Mouse (Mus musculus): ENCODE measurements around the gene Mmp25. TPM values are rescaled to one million over a fixed set of nuclear protein-coding genes. Genes with fewer than 3 reads are reported as not detected.

Mmp25 gene
- polyA plus RNA-seq, 1 experiment = not detected

- no peak overlapping the region for H3K4me3 ChIP-seq
- H3K36me3 ChIP-seq (ENCODE audit: control insufficient read depth, insufficient read depth) = no peaks in the 10 kb centered on the region
- H3K79me2 ChIP-seq (ENCODE audit: control insufficient read depth, insufficient read depth) = no peaks in the 10 kb centered on the region
- no peak for TF ChIP-seq TCF3 (IDR thresholded peaks at IDR 0.05; ENCODE audit: insufficient read length, low read depth)
- TF ChIP-seq MYOG (IDR thresholded peaks at IDR 0.05; ENCODE audit: control insufficient read depth in 1 of 3, insufficient read depth in 1 of 3, insufficient read length in 2 of 3, low read depth in 2 of 3) = no peak
- no peak for TF ChIP-seq SRF (IDR thresholded peaks at IDR 0.05; ENCODE audit: control insufficient read depth, insufficient read length, low read depth)
- TF ChIP-seq POLR2AphosphoS2 (IDR thresholded peaks at IDR 0.05; ENCODE audit: insufficient read length, low read depth) = no peak
- TF ChIP-seq REST (IDR thresholded peaks at IDR 0.05; ENCODE audit: insufficient read depth, insufficient read length) = no peak
- no peak for TF ChIP-seq MAX (IDR thresholded peaks at IDR 0.05; ENCODE audit: low read depth)
- no peak for TF ChIP-seq CEBPB (IDR thresholded peaks at IDR 0.05; ENCODE audit: insufficient read depth, poor library complexity, severe bottlenecking)
- peaks cover 29% of the 10 kb centered on the region for H3K27me3 ChIP-seq (ENCODE audit: control insufficient read depth, insufficient read depth, insufficient read length)
- H3K4me2 ChIP-seq (ENCODE audit: low read depth) = no peak overlapping the region
- no peak overlapping the region for H3ac ChIP-seq (ENCODE audit: control insufficient read depth, insufficient read length)
Observed at GRCm38 (mm10) chr17:23627813-23628212, 17.3 kb downstream of the Mmp25 start.

GRCm38 (mm10) chr17:23620351-23620750 is 24.7 kb downstream of the Mmp25 start:
- Histone ChIP-seq H3K27me3 (ENCODE audit: control insufficient read depth, insufficient read depth, insufficient read length) (peaks cover 56% of the 10 kb centered on the region), H3ac (ENCODE audit: control insufficient read depth, insufficient read length) (no peak overlapping the region), H3K4me3 (no peak overlapping the region), H3K79me2 (ENCODE audit: control insufficient read depth, insufficient read depth) (no peaks in the 10 kb centered on the region), H3K36me3 (ENCODE audit: control insufficient read depth, insufficient read depth) (no peaks in the 10 kb centered on the region), H3K4me2 (ENCODE audit: low read depth) (no peak overlapping the region)
- no peak for TF ChIP-seq POLR2A (IDR thresholded peaks at IDR 0.05; ENCODE audit: insufficient read length, low read depth)
- no peak for TF ChIP-seq POLR2AphosphoS2 (IDR thresholded peaks at IDR 0.05; ENCODE audit: insufficient read length, low read depth)
- TF ChIP-seq CEBPB (IDR thresholded peaks at IDR 0.05; ENCODE audit: insufficient read depth, poor library complexity, severe bottlenecking) = no peak
- TF ChIP-seq SRF (IDR thresholded peaks at IDR 0.05; ENCODE audit: control insufficient read depth, insufficient read length, low read depth) = no peak
- no peak for TF ChIP-seq MYOD1 (IDR thresholded peaks at IDR 0.05; ENCODE audit: control insufficient read depth in 1 of 3, insufficient read length in 2 of 3, low read depth in 2 of 3)
- TF ChIP-seq E2F4 (IDR thresholded peaks at IDR 0.05; ENCODE audit: insufficient read depth) = no peak
- TF ChIP-seq USF1 (IDR thresholded peaks at IDR 0.05; ENCODE audit: low read depth) = no peak
- TF ChIP-seq REST (IDR thresholded peaks at IDR 0.05; ENCODE audit: insufficient read depth, insufficient read length) = no peak
- TF ChIP-seq MYOG (IDR thresholded peaks at IDR 0.05; ENCODE audit: control insufficient read depth in 1 of 3, insufficient read depth in 1 of 3, insufficient read length in 2 of 3, low read depth in 2 of 3) = no peak
- TF ChIP-seq TCF3 (IDR thresholded peaks at IDR 0.05; ENCODE audit: insufficient read length, low read depth) = no peak
- TF ChIP-seq MAX (IDR thresholded peaks at IDR 0.05; ENCODE audit: low read depth) = no peak
- no peak for TF ChIP-seq TCF12 (IDR thresholded peaks at IDR 0.05; ENCODE audit: insufficient read depth, poor library complexity, severe bottlenecking)

GRCm38 (mm10) chr17:23617087-23617486 is 28.0 kb downstream of the Mmp25 start:
- no peaks in the 10 kb centered on the region for H3K36me3 ChIP-seq (ENCODE audit: control insufficient read depth, insufficient read depth)
- no peak overlapping the region for H3ac ChIP-seq (ENCODE audit: control insufficient read depth, insufficient read length)
- no peak overlapping the region for H3K4me3 ChIP-seq
- H3K27me3 ChIP-seq (ENCODE audit: control insufficient read depth, insufficient read depth, insufficient read length) = peaks cover 40% of the 10 kb centered on the region
- H3K79me2 ChIP-seq (ENCODE audit: control insufficient read depth, insufficient read depth) = no peaks in the 10 kb centered on the region
- no peak overlapping the region for H3K4me2 ChIP-seq (ENCODE audit: low read depth)
- no peak for TF ChIP-seq MYOG (IDR thresholded peaks at IDR 0.05; ENCODE audit: control insufficient read depth in 1 of 3, insufficient read depth in 1 of 3, insufficient read length in 2 of 3, low read depth in 2 of 3)
- TF ChIP-seq MYOD1 (IDR thresholded peaks at IDR 0.05; ENCODE audit: control insufficient read depth in 1 of 3, insufficient read length in 2 of 3, low read depth in 2 of 3) = no peak
- TF ChIP-seq TCF3 (IDR thresholded peaks at IDR 0.05; ENCODE audit: insufficient read length, low read depth) = no peak

GRCm38 (mm10) chr17:23610361-23610800 is 34.7 kb downstream of the Mmp25 start:
- H3K27me3 ChIP-seq (ENCODE audit: control insufficient read depth, insufficient read depth, insufficient read length) = peaks cover 15% of the 10 kb centered on the region
- TF ChIP-seq SRF (IDR thresholded peaks at IDR 0.05; ENCODE audit: control insufficient read depth, insufficient read length, low read depth) (no peak), MYOG (IDR thresholded peaks at IDR 0.05; ENCODE audit: control insufficient read depth in 1 of 3, insufficient read depth in 1 of 3, insufficient read length in 2 of 3, low read depth in 2 of 3) (peak in 1 of 3 experiments; percentile 44), MYOD1 (IDR thresholded peaks at IDR 0.05; ENCODE audit: control insufficient read depth in 1 of 3, insufficient read length in 2 of 3, low read depth in 2 of 3) (peak in 2 of 3 experiments; percentile 13 to 32), CEBPB (IDR thresholded peaks at IDR 0.05; ENCODE audit: insufficient read depth, poor library complexity, severe bottlenecking) (no peak)
- no peaks in the 10 kb centered on the region for H3K36me3 ChIP-seq (ENCODE audit: control insufficient read depth, insufficient read depth)
- no peak overlapping the region for H3K4me3 ChIP-seq
- no peaks in the 10 kb centered on the region for H3K79me2 ChIP-seq (ENCODE audit: control insufficient read depth, insufficient read depth)
- no peak overlapping the region for H3ac ChIP-seq (ENCODE audit: control insufficient read depth, insufficient read length)
- no peak overlapping the region for H3K4me2 ChIP-seq (ENCODE audit: low read depth)

- Histone ChIP-seq H3K4me3 (no peak overlapping the region), H3K79me2 (ENCODE audit: control insufficient read depth, insufficient read depth) (no peaks in the 10 kb centered on the region), H3K36me3 (ENCODE audit: control insufficient read depth, insufficient read depth) (no peaks in the 10 kb centered on the region), H3K4me2 (ENCODE audit: low read depth) (no peak overlapping the region), H3ac (ENCODE audit: control insufficient read depth, insufficient read length) (no peak overlapping the region), H3K27me3 (ENCODE audit: control insufficient read depth, insufficient read depth, insufficient read length) (peaks cover 15% of the 10 kb centered on the region)
- TF ChIP-seq POLR2A (IDR thresholded peaks at IDR 0.05; ENCODE audit: insufficient read length, low read depth) (no peak), CEBPB (IDR thresholded peaks at IDR 0.05; ENCODE audit: insufficient read depth, poor library complexity, severe bottlenecking) (no peak), REST (IDR thresholded peaks at IDR 0.05; ENCODE audit: insufficient read depth, insufficient read length) (no peak), TCF3 (IDR thresholded peaks at IDR 0.05; ENCODE audit: insufficient read length, low read depth) (no peak)
Observed at GRCm38 (mm10) chr17:23609612-23610011, 35.5 kb downstream of the Mmp25 start.

Measured in myocyte (in vitro differentiated cells).